Mouse (Mus musculus) ES-E14 (cell line): ENCODE measurements at regions not wholly inside any gene's neighbourhood (a gene's known extent, or its start where the extent isn't known, plus 50 kb on each side); places are given as distances from the start of the nearest gene placed in this dataset.

ENCODE experiments used
- CHD2 ChIP-seq: IDR thresholded peaks from 2 replicates; pipeline ENCODE4 v1.6.1; 2014; ENCODE audit warnings: mild to moderate bottlenecking, low read depth, low read length, inconsistent platforms
- HCFC1 ChIP-seq: IDR thresholded peaks from 2 replicates; pipeline ENCODE4 v1.6.1; 2012; ENCODE audit warnings: low read length, inconsistent platforms, borderline replicate concordance; ENCODE audit not compliant: insufficient read depth
- ZC3H11A ChIP-seq: IDR thresholded peaks from 2 replicates; pipeline ENCODE4 v1.6.1; 2012; ENCODE audit warnings: low read depth, mild to moderate bottlenecking, inconsistent platforms, low read length, borderline replicate concordance

- no peak for TF ChIP-seq HCFC1
- TF ChIP-seq CHD2, result no peak
- TF ChIP-seq ZC3H11A, result no peak
Measured at GRCm38 (mm10) chr8:35960867-35961614, 195.5 kb downstream of the Gm19410 start.
